Mouse (Mus musculus) left cerebral cortex, postnatal 25 days (tissue): ENCODE data around the gene Fmn2. TPM values are rescaled to one million over a fixed set of nuclear protein-coding genes. Genes with fewer than 3 reads are reported as not detected.

ENCODE experiments used
- DNase-seq, 2 experiments: peaks; one replicate each; pipeline ENCODE4 v3.0.0; 2022; ENCODE audit warnings: low spot score in 2 of 2, mixed read lengths in 1 of 2
- intact Hi-C: fragments of 180-260 bp; cut with DNase I; formaldehyde crosslinking; loops from one replicate; pipeline ENCODE4 v1.15.1; 2025
- total RNA-seq, 2 experiments: library from RNA; stranded (reverse); gene quantifications; 2 replicates each; pipeline ENCODE4 v1.2.3; 2021

Fmn2 gene
- total RNA-seq, 2 experiments from 2014 or later: 65.1 to 67.9 TPM

- intact Hi-C loops: no loop called here
- no peak for DNase-seq
Measured at GRCm38 (mm10) chr1:174742667-174743066, 241.0 kb downstream of the Fmn2 start.

- intact Hi-C loops: no loop called here
- DNase-seq: no peak
Measured at GRCm38 (mm10) chr1:174748520-174748919, 246.9 kb downstream of the Fmn2 start.

DNA sequence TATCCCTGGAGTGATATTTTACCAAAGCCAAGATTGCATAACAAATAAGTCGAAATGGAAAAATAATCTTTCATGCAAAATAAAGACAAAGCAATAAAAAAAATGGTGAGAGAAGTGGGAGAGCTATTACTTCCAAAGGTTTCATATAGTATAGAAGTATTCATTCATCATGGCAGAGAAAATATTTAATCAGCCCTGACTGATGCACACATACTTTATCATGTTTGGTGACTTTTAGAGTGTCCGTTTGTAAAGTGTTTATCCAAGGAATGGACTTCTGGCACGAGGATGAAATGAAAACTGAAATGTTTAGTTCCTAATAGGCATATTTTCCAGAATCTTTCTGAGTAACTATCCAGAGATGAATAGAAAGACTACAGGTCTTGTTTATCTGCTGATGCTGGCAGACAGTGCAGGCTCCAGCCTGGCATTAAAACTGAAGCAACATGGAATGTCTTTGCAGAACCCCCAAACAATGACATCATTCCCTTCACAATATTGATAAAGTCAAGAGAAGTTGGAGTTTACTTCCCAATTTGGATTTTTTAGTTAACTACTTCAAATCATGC lies 249.4 kb downstream of the Fmn2 start:
- no peak for DNase-seq
- intact Hi-C loops: no loop called here

DNA sequence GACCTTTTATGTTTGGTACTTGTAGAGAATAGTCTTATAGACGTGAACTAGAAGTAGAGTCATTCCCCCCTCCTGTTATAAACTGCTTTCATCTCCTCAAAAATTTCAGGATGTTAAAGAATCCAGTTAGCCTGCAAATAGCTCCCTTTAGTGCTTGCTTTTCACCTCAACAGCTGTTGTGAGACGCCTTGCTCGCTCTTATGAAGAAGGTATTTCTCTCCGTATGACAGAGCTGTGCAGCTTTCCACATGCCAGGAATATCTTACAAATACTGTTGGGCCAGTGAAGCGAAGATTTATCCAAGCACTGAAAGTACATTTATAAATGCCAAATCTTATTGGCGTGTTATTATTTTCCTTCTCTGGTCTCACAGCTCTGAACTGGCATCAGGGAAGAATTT lies 257.7 kb downstream of the Fmn2 start:
- DNase-seq: peak in 1 of 2 experiments; percentile 41
- intact Hi-C loops: no loop called here

GRCm38 (mm10) chr1:174765757-174766156 lies 264.1 kb downstream of the Fmn2 start:
- no peak for DNase-seq
- intact Hi-C loops: no loop called here

DNA sequence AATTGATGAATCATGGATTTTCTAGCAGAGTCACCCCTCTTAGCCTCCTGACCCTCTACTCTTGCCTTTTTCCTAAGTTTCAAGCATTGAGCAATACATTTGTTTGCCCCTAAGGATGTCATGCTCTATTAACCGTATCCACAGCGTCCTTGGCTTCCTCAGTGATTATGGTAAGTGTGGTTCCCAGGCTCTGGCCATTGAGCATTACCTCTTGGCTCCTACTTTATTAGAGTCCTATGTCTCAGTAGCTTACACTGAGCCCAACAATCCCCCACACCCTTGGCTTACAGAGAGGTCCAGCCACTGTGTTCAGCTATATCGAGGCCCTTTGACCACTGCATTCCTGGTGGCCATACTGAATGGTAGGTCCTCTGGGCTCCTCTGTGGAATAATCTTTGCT lies 265.2 kb downstream of the Fmn2 start:
- no peak for DNase-seq
- intact Hi-C loops: no loop called here

DNA sequence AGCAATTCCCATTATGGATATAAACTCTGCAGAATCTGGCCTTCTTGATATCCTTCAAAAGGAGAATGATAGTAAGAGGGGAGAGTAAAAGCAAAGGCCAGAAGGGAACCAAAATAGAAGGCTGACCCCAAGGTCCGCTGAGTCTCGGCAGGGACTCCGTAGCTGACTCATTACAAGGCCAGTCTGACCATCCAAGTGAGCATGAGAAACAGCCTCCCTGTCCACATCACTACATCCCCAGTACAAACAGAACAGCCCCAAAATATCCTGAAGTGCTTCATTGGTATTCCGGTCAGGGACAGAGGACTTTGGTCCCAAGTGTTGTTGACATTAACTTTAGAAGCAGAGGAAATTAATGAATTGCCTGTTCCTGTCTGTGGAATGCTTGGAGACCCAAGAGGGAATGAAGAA lies 270.3 kb downstream of the Fmn2 start:
- intact Hi-C loops: no loop called here
- no peak for DNase-seq

DNA sequence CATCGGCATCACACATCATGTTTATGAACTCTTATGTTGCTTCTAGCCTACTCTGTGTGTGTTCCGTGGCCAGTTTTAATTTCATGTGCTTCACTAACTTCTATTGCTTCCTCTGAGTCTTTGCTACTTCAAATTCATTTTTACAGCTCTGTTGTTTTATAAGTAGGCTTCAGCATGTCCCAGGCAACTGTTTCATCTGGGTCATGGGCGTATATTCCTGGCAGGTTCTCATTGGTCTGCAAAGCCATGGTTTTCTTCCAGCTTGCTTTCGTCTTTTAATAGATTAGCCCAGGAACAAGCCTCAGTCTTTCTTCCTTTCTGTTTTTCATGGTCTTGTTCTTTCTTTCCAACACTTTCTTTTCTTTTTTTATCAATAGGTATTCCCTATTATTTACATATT lies 279.4 kb downstream of the Fmn2 start:
- peak in 1 of 2 experiments; percentile 47 for DNase-seq
- intact Hi-C loops: no loop called here

DNA sequence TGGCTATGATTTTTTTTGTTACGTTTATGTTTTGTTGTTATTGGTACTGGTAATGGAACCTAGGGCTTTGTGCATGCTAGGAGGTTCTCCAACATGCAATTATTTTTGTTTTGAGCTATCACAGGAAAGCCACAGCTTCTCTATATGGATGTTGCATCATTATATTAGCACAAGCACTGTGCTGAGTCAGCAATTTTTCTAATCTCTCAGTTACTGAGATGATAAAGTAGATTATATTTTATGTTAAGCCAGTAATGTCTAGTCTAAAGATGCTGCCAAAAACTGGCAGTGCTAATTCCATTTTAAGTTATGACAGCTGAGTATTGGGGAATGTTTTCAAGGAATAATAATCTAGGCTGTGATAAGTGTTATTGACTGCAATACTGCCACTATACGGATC lies 287.0 kb downstream of the Fmn2 start:
- intact Hi-C loops: no loop called here
- DNase-seq: no peak

GRCm38 (mm10) chr1:174811846-174812245 lies 310.2 kb downstream of the Fmn2 start:
- intact Hi-C loops: loop anchor here (10.0 kb wide), 1 partner anchor 217 kb away; no protein-coding TSS in a partner anchor

DNA sequence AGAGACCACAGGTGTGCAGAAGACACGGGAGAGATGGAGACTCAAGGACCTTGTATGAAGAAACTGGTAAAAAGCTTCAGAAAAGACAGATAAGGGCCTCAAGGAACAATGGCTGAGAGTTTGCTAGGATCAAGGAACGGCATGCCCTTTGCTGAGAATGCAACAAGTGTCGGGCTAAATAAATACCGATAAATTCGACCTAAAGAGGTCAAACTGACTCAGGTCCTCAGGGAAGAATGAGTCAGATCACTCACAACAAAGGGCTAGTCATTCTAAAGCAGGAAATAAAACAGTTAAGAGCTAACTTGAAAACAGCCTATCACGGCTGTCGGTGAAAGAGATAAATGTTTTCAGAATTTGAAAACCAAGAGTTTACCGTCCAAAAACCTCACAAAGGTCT lies 324.9 kb downstream of the Fmn2 start:
- DNase-seq: no peak
- intact Hi-C loops: no loop called here

More at GRCm38 (mm10) chr1:174811846-174812245, 310.2 kb downstream of the Fmn2 start:
- peak in 1 of 2 experiments; percentile 73 for DNase-seq

GRCm38 (mm10) chr1:174836861-174837260 lies 335.2 kb downstream of the Fmn2 start:
- intact Hi-C loops: no loop called here
- no peak for DNase-seq

GRCm38 (mm10) chr1:174844786-174845185 lies 343.2 kb downstream of the Fmn2 start:
- no peak for DNase-seq
- intact Hi-C loops: no loop called here

- DNase-seq: no peak
- intact Hi-C loops: no loop called here
Measured at GRCm38 (mm10) chr1:174856188-174856587, 354.6 kb downstream of the Fmn2 start.

DNA sequence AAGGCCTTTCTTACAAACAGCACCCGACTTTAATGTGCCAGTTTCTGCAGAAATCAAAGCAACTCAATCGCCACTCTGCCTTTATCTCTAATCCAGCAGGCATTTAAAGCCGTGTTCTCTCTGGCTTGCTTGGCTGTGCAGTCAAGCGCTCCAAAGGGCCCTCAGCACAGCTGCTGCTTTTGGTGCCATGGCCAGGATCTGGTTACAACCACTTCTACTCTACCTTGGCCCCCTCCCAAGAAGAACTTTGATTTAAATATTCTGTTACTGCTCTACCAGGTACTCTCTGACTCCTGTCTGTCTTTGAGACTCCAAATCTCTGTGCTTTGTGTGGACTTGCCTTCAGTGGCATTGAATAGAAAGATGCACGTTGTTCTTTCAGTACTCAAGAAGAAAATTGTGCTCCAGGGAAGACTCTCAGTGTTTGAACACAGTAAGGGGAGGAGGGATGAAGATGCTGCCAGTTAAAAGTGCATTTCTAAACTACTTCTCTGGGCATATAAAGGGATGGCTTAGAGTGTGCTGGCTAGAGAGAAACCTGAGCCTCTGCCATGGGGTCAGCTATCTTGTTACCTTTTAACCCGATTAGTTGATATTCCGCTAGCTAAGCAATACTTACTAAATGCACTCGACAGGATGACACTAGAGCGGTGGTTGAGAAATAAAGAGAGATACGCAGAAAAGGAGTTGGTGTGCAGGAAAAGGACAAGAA lies 358.9 kb downstream of the Fmn2 start:
- intact Hi-C loops: no loop called here
- DNase-seq: no peak

Other genes with a start within 250 kb of the Fmn2 start
- not detected for gene Olfr419, start 249.8 kb upstream of the Fmn2 start, total RNA-seq
- gene Mptx1, start 171.3 kb upstream of the Fmn2 start, total RNA-seq: not detected
- gene Olfr417, start 136.7 kb upstream of the Fmn2 start, total RNA-seq: not detected
- not detected for gene Olfr248, start 110.8 kb upstream of the Fmn2 start, total RNA-seq
- not detected for gene Olfr414, start 77.8 kb upstream of the Fmn2 start, total RNA-seq
- not detected for gene Olfr220, start 59.7 kb upstream of the Fmn2 start, total RNA-seq